Mouse (Mus musculus) CH12.LX (cell line): ENCODE data around the gene Dhx57.

Experiments used
- BHLHE40 ChIP-seq: IDR thresholded peaks from 2 replicates; pipeline ENCODE4 v1.6.1; 2011; ENCODE audit warnings: mild to moderate bottlenecking, low read depth, low read length, improper control_type of control experiment
- CTCF ChIP-seq, 2 experiments: IDR thresholded peaks in 1 of 2; conservative IDR thresholded peaks in 1 of 2; 2 replicates each; pipeline ENCODE4 v1.5.1; 2011 to 2012; ENCODE audit warnings: low read depth in 2 of 2, low read length in 2 of 2, improper control_type of control experiment in 1 of 2, inconsistent platforms in 1 of 2, mild to moderate bottlenecking in 1 of 2, moderate library complexity in 1 of 2
- EP300 ChIP-seq: IDR thresholded peaks from 2 replicates; pipeline ENCODE4 v1.6.1; 2011; ENCODE audit warnings: low read length, improper control_type of control experiment
- JUND ChIP-seq: conservative IDR thresholded peaks from 2 replicates; pipeline ENCODE4 v1.6.1; 2011; ENCODE audit warnings: low read depth, low read length, improper control_type of control experiment
- MXI1 ChIP-seq: IDR thresholded peaks from 2 replicates; pipeline ENCODE4 v1.6.1; 2011; ENCODE audit warnings: mild to moderate bottlenecking, low read depth, low read length, improper control_type of control experiment
- NRF1 ChIP-seq: IDR thresholded peaks from 2 replicates; pipeline ENCODE4 v1.6.1; 2014; ENCODE audit warnings: low read depth, mild to moderate bottlenecking, inconsistent platforms, low read length, improper control_type of control experiment, moderate library complexity
- POLR2A ChIP-seq: IDR thresholded peaks from 2 replicates; pipeline ENCODE4 v1.6.1; 2011; ENCODE audit warnings: low read depth, mild to moderate bottlenecking, improper control_type of control experiment, low read length
- SIN3A ChIP-seq: IDR thresholded peaks from 2 replicates; pipeline ENCODE4 v1.6.1; 2012; ENCODE audit warnings: low read length, improper control_type of control experiment, inconsistent platforms
- SMC3 ChIP-seq: IDR thresholded peaks from 2 replicates; pipeline ENCODE4 v1.6.1; 2011; ENCODE audit warnings: low read depth, low read length, improper control_type of control experiment
- TBP ChIP-seq: conservative IDR thresholded peaks from 2 replicates; pipeline ENCODE4 v1.6.1; 2011; ENCODE audit warnings: low read depth, low read length, improper control_type of control experiment
- TCF12 ChIP-seq: IDR thresholded peaks from 2 replicates; pipeline ENCODE4 v1.6.1; 2014; ENCODE audit warnings: low read depth, mild to moderate bottlenecking, inconsistent platforms, low read length, improper control_type of control experiment
- ZC3H11A ChIP-seq: IDR thresholded peaks from 2 replicates; pipeline ENCODE4 v1.6.1; 2012; ENCODE audit warnings: low read depth, mild to moderate bottlenecking, inconsistent platforms, low read length, improper control_type of control experiment
- ZNF384 ChIP-seq: IDR thresholded peaks from 2 replicates; pipeline ENCODE4 v1.6.1; 2012; ENCODE audit warnings: low read depth, low read length, improper control_type of control experiment, inconsistent platforms

DNA sequence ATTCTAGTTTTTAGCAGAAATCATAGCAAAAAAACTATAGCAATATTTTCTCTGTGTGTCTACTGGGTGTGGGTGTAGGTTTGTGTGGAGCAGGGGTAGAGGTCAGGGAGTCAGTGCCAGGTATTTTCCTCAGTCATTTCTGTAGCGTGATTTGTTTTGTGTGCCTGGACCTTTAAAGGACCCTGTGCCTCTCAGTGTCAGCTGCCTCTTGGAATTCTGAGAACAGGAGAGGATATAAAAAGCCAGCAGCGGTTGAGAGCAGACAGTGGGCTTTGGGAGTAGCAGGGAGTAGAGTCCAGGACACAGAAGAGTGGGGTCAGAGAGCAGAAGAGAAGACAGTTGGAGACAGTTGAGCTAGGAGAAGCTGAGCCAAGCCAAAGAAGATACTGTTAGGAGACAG, 70.1 kb downstream of the Dhx57 start:
- TF ChIP-seq POLR2A = no peak
- TF ChIP-seq SIN3A = no peak
- TF ChIP-seq SMC3 = no peak
- TF ChIP-seq ZC3H11A = no peak
- TF ChIP-seq BHLHE40 = no peak
- no peak for TF ChIP-seq ZNF384
- no peak for TF ChIP-seq NRF1
- no peak for TF ChIP-seq CTCF (conservative IDR thresholded peaks at IDR 0.05 in 1 of 2, IDR thresholded peaks at IDR 0.05 in 1 of 2; ENCODE audit: low read depth in 2 of 2, low read length in 2 of 2)
- TF ChIP-seq TCF12 = no peak
- no peak for TF ChIP-seq TBP
- no peak for TF ChIP-seq JUND
- TF ChIP-seq EP300 = no peak
- TF ChIP-seq MXI1 = no peak
